Mouse (Mus musculus): Measurements from ENCODE around the gene Mrgprd.

Mrgprd gene

GRCm38 (mm10) chr7:145314785-145315411 lies at the start of gene Mrgprd:
TSS of gene Mrgprd (plus strand) at chr7:145314835.
- no peak for DNase-seq (ENCODE audit: low read depth)

GRCm38 (mm10) chr7:145266011-145266410 lies 48.6 kb upstream of the Mrgprd start:
- peak; percentile 74 for DNase-seq (ENCODE audit: low read depth)

- DNase-seq (ENCODE audit: low read depth), result no peak
Measured at GRCm38 (mm10) chr7:145268890-145269289, 45.7 kb upstream of the Mrgprd start.

DNA sequence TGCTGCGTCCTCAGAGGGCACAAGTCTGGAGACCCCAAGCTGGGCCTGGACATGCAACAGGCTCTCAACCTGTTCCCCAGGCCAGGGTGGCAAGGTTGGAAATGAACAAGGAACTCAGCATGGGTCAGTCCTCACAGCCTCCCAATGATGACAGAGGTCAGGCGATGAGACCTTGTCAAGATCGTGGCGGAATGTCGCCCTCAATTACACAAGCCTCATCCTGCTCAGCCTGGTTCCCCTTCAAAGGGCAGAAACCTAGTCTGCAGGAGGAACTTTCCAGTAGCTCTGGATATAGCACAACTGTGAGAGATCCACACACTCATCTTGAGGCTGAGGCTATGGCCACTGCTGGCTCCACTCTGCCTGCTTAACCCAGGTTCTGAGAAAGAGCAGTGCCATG lies 43.7 kb upstream of the Mrgprd start:
- no peak for DNase-seq (ENCODE audit: low read depth)

DNA sequence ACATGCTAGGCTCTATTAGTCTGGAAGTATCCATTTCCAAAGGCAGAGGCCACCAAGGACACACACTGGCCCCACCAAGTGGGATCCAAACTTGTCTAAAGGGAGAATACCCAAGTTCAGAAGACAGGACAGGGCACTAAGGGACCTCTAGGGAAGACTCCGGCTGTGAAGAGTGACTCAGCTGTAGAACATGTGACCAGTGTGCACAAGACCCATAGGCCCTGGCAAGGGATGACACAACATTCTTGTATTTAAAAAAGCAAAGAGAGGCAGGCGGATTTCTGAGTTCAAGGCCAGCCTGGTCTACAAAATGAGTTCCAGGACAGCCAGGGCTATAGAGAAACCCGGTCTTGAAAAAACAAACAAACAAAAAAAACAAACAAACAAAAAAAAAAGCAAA lies 39.1 kb upstream of the Mrgprd start:
- peak; percentile 13 for DNase-seq (ENCODE audit: low read depth)

DNA sequence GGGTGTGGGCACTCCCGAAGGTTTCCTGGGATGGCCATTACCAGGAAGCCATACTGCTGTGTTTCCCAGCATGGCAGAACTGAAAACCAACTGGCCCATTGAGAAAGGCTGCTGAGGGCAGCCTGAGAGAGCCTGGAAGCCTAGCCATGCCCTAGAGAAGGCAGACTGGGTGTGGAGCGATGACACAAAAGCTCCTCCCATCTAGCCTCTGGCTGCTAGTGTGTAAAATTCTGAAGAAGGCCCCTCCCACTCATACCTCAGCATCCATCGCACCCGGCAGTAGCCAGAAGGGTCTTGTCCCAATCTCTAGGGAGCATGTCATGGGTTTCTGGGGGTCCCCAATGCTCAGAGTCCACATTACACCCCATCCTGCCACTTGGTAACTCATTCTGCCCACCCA lies 33.2 kb upstream of the Mrgprd start:
- DNase-seq (ENCODE audit: low read depth), result no peak

GRCm38 (mm10) chr7:145283041-145283440 lies 31.6 kb upstream of the Mrgprd start:
- DNase-seq (ENCODE audit: low read depth), result peak; percentile 14

GRCm38 (mm10) chr7:145283487-145284187 lies 31.0 kb upstream of the Mrgprd start, which contains the start of gene Tpcn2:
TSS of gene Tpcn2 (minus strand) at chr7:145284011.
- peak; percentile 97 for DNase-seq (ENCODE audit: low read depth)

- DNase-seq (ENCODE audit: low read depth), result peak; percentile 89
Measured at GRCm38 (mm10) chr7:145284293-145284692, 30.3 kb upstream of the Mrgprd start.

DNA sequence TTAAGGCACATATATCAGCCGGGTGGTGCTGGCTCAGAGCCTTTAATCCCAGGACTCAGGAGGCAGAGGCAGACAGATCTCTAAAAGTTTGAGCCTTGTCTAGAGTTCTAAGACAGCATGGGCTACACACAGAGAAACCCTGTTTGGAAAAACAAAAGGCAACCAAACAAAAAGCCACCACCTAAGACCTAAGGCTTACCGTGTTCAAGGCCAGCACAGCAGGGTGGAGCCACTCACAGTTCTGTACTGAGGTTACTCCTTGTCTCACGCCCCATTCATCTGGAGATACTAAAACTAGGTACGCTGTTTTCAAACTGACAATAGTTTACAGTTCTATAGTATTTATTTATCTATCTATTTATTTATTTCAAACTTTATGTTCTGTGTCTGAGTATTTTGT lies 29.2 kb upstream of the Mrgprd start:
- no peak for DNase-seq (ENCODE audit: low read depth)

DNA sequence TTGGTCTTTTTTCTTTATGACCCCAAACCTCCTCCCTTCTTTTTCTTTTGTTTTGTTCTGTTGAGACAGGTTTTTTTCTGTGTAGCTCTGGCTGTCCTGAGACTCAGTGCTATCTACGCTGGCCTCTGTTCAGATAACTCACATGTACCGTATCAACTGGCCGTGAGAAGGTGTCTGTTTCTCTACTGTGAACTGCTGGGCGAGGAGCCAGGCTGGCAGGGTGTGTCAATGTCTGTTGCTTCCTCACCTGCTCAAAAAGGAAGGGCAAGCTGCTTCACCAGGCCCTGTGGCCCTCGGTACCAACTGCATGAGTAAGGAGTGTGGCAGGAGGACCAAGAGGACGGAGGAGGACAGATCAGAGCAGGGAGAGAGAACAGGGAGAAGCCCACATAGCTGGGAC lies 27.2 kb upstream of the Mrgprd start:
- no peak for DNase-seq (ENCODE audit: low read depth)

- DNase-seq (ENCODE audit: low read depth), result peak; percentile 81
Measured at GRCm38 (mm10) chr7:145289302-145289701, 25.3 kb upstream of the Mrgprd start.

DNA sequence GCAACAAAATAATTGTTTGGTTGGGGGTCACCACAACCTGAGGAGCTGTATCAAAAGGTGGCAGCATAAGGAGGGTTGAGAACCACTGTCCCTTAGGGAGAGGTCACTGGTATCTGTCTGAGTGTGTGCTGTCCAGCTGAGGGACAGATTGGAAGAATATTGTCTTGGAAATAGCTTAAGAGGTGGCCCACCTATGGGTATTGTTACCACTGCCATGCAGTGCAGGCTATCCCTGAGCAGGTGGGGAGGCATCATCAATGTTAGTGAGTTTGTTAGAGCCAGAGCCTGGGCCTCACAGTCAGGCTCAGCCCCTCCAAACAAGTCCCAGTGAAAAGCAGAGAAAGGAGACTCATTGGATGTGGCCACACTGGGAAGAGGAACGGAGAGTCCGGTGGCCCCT lies 22.8 kb upstream of the Mrgprd start:
- DNase-seq (ENCODE audit: low read depth), result no peak

GRCm38 (mm10) chr7:145292726-145293125 lies 21.9 kb upstream of the Mrgprd start:
- no peak for DNase-seq (ENCODE audit: low read depth)

DNA sequence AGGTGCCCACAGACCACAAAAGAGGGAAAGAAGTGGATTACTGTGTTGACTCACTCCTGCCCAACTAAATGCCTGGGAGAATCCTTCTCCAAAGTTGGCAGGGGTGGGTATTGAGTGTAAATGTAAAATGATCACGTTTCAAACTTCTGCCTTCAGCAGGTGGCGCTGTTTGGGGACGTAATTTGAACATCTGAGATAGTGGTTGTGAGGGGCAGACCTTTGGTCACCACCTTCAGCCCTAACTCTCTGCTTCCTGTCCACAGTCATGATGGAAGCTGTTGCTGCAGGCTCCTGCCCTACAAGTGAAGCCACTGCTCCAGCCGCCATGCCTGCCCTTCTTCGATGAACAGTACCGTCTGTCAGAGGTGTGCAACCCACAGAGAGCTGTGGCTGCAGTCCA lies 20.8 kb upstream of the Mrgprd start:
- peak; percentile 63 for DNase-seq (ENCODE audit: low read depth)

DNA sequence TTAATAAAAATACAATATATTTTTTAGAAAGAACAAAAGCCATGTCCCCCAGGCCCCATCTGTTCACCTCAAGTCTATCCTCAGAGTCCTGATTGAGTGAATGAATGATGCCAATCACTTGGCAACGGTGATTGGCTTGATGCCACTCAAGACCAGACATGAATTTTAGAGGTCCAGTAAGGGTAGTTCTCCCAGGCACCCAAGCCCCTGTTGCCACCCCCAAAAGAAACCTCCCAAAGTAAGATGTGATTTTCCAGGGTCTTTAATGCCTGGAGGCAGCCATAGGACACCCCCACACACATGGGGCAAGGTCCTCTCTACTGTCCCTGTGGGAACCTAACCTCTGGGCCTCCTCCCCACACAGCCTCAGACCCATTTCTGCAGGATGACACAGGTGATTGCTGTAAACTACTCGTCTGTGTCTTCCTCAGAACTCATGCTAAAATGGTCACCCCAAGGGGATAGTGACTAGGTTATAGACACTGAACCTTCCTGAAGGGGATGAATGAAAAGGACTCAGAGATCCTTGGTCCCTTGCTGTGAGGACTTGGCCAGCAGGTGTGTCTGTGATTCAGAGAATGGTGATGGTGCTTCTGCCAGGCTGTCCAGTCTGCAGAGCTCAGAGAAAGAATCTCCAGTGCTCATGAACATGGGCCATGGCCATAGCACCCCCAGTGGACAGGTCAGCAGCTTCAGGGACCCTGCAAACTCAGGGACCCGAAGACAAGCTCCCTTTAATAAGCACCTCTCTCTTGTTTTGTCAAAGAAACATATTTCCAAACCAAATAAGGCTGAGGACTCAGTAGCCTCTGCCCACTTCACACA lies 15.8 kb upstream of the Mrgprd start:
- peak; percentile 48 for DNase-seq (ENCODE audit: low read depth)

DNA sequence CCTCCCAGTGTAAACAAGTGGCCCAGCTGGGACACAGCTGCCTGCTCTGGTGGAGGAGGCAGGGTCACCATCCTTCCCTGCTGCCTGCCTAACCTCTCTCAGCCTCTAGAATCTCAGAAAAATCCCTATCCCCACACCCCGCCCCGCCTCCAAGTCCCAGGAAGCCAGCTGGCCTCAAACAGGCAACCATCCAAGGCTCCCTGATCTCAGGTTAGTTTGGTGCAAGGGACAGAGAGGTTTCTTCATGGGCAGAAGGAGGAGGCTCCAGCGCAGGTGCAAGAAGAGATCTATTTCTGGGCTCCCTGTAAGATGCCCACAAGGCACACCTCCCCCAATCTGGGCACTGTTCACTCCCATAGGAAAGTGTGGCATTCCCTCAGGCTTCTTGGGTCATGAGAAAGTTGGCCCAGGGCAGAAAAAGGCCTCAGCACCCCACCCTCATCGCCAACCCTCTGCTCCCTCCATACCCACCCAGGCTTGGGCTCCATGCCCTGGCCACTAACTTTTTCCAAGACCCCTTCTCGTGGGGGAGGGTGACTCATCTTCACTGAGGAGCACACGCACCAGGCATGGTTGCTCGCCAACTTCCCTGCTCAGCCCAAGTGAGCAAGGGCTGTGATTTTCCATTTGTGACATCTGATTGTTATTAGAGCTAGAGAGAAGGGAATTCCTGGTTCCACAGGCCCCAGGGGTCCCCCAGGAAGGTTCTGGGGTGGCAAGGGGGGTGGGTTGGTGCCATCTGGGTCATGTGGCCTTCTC lies 14.9 kb upstream of the Mrgprd start:
- peak; percentile 92 for DNase-seq (ENCODE audit: low read depth)

GRCm38 (mm10) chr7:145300321-145301007 lies 14.2 kb upstream of the Mrgprd start, which contains the start of gene Mrgprf:
TSS of gene Mrgprf (plus strand) at chr7:145300828.
- peak; percentile 96 for DNase-seq (ENCODE audit: low read depth)

GRCm38 (mm10) chr7:145301008-145301340 lies 13.7 kb upstream of the Mrgprd start:
- no peak for DNase-seq (ENCODE audit: low read depth)

- DNase-seq (ENCODE audit: low read depth), result peak; percentile 88
Measured at GRCm38 (mm10) chr7:145301341-145302005, 13.2 kb upstream of the Mrgprd start.
